Mouse (Mus musculus): Measurements from ENCODE around the gene P4htm. TPM values are rescaled to one million over a fixed set of nuclear protein-coding genes. Genes with fewer than 3 reads are reported as not detected.

Gene P4htm
- polyA plus RNA-seq, 1 experiment from 2014 or later = 12.2 TPM

DNA sequence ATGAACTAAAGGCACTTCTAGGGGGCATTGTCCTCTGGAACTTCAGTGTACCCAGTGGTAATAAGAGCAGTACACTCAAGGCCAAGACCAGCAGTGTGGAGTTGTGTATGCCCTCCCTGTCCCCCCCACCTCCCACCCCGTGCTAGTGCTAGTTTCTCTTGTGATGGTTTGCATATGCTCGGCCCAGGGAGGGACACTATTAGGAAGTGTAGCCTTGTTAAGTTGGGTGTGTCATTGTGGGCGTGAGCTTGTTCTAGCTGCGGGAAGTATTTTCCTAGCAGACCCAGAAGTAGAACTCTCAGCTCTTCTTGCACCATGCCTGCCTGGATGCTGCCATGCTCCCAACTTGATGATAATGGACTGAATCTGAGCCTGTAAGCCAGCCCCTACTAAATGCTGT, 4.5 kb upstream of the P4htm start:
- Histone ChIP-seq H3K36me3 (peaks cover 56% of the 10 kb centered on the region), H3K27me3 (ENCODE audit: insufficient read depth, poor library complexity, severe bottlenecking) (0 out of 2 replicates have a peak, but pooled peaks cover 4% of the 10 kb centered on the region), H3K4me1 (replicated peaks) (peaks cover 15% of the 10 kb centered on the region), H3K9me3 (no peaks in the 10 kb centered on the region), H3K27ac (no peak overlapping the region), H3K4me3 (no peak overlapping the region)
- WGBS = 87% methylated on average over 4 of the region's 4 CpGs
- DNase-seq (ENCODE audit: low spot score) = no peak

DNA sequence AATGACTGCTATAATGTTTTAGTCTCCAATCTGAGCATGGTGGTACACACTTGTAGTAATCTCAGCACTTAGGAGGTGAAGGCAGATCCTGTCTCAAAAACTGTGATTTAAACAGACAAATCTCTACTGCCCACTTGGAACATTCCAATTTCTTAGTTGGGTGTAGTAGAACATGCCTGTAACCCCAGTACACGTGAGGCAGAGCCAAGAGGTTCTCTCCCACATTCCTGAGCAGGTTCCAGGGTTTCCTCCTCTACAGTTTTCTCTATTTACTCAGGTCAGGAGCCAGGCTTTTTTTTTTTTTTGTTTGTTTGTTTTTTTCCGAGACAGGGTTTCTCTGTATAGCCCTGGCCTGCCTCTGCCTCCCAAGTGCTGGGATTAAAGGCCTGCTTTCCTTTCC, 2.5 kb upstream of the P4htm start:
- Histone ChIP-seq H3K36me3 (peaks cover 36% of the 10 kb centered on the region), H3K4me1 (replicated peaks) (peaks cover 27% of the 10 kb centered on the region), H3K4me3 (no peak overlapping the region), H3K9me3 (no peaks in the 10 kb centered on the region), H3K27me3 (ENCODE audit: insufficient read depth, poor library complexity, severe bottlenecking) (0 out of 2 replicates have a peak, but pooled peaks cover 4% of the 10 kb centered on the region), H3K27ac (no peak overlapping the region)
- WGBS = 59% methylated on average over 2 of the region's 2 CpGs
- DNase-seq (ENCODE audit: low spot score) = no peak

DNA sequence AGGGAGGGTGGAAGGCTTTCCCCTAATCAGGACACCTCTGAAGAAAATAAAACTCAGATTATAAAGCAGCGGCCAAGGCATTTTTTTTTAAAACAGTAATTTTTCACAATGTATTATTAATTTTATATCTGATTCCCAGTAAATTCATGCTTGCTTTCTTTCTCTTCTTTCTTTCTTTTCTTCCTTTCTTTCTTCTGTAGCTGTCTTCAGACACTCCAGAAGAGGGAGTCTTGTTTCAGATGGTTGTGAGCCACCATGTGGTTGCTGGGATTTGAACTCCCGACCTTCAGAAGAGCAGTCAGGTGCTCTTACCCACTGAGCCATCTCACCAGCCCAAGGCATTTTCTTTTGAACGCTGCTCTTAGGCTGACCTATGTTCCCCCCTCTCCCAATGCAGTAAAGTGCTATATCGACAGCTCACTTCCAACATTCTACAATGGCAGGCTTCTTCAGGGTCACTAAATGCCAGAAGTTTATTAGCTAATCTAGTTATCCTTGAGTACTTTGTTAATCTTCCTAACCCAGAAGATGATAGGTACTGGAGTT, 1.6 kb upstream of the P4htm start:
- no peak for DNase-seq (ENCODE audit: low spot score)

DNA sequence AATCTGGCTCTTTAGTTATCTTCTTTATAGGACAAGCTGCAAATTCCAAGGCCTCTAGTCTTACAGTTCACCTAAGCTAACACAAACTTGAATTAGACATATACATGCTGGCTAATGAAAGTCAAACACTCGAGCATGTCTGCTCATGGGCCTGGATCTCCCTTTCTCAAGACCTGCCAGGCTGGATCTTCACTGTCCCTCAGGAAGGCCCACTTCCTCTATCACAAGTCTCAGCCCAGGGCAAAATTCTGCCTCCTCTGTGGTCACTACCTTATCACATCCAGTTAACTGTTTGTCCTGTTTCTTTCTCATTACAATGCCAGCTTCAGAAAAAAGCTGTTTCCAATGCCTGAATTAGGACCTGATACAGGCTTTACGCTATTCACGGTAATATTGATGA, 3.1 kb downstream of the P4htm start:
- Histone ChIP-seq H3K27ac (no peak overlapping the region), H3K36me3 (peaks cover 8% of the 10 kb centered on the region; the same call in 1 of the 2 replicates), H3K9me3 (no peaks in the 10 kb centered on the region), H3K4me1 (replicated peaks) (peaks cover 29% of the 10 kb centered on the region), H3K27me3 (ENCODE audit: insufficient read depth, poor library complexity, severe bottlenecking) (0 out of 2 replicates have a peak, but pooled peaks cover 4% of the 10 kb centered on the region), H3K4me3 (no peak overlapping the region)
- 88% methylated on average over 3 of the region's 3 CpGs for WGBS
- no peak for DNase-seq (ENCODE audit: low spot score)

More for the DNA sequence above, 1.6 kb upstream of the P4htm start:
- H3K4me1 ChIP-seq (replicated peaks) = peaks cover 23% of the 10 kb centered on the region
- no peak overlapping the region for H3K4me3 ChIP-seq
- H3K27ac ChIP-seq = no peak overlapping the region
- no peaks in the 10 kb centered on the region for H3K9me3 ChIP-seq
- WGBS = 81% methylated on average over 4 of the region's 4 CpGs
- H3K36me3 ChIP-seq = peaks cover 27% of the 10 kb centered on the region
- 0 out of 2 replicates have a peak, but pooled peaks cover 4% of the 10 kb centered on the region for H3K27me3 ChIP-seq (ENCODE audit: insufficient read depth, poor library complexity, severe bottlenecking)

DNA sequence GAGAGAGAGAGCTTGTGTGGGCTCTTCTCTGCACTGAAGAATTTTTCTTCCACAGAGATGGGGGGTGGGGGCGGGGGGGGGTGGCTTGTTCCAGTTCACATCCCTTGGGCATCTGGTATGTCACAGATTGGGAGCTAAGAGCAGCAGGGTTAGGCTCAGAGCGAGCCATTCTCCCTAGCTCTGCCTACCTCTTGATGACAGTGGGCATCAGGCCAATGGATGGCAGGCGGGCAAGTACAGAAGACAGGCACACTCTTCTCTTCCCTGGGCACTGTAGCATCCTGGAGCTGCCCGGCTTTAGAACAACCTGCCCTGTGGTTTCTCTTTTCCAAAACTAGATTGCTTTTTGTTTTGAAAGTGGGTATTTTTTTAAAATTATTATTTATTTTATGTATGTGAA, 6.0 kb downstream of the P4htm start:
- peaks cover 8% of the 10 kb centered on the region; the same call in 1 of the 2 replicates for H3K36me3 ChIP-seq

DNA sequence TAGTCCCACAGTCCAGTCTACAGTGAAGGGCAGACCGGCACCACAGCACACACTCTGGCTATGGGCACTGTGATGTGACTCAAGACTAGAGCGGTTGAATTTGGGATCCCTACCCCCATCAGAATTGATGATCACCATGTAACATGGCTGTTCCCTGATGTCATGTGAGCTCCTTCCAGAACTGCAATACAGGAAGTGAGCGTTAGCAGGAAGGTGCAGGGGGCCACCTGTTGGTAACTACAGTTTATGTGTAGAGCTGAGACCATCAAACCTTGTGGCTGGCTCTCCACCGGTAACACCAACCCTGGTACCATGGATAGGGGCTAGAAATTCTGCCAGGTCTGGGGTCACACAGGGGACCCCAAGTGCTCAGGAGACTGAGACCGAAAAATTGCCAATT, 8.2 kb downstream of the P4htm start:
- Histone ChIP-seq H3K27me3 (ENCODE audit: insufficient read depth, poor library complexity, severe bottlenecking) (peaks cover 6% of the 10 kb centered on the region), H3K36me3 (peaks cover 8% of the 10 kb centered on the region; the same call in 1 of the 2 replicates), H3K27ac (peak overlapping the region; percentile 93), H3K9me3 (no peaks in the 10 kb centered on the region), H3K4me3 (no peak overlapping the region), H3K4me1 (replicated peaks) (peaks cover 40% of the 10 kb centered on the region)
- no peak for DNase-seq (ENCODE audit: low spot score)
- WGBS = 79% methylated on average over 5 of the region's 5 CpGs

More for the DNA sequence above, 6.0 kb downstream of the P4htm start:
- 89% methylated on average over 4 of the region's 4 CpGs for WGBS
- DNase-seq (ENCODE audit: low spot score) = no peak
- peaks cover 41% of the 10 kb centered on the region for H3K4me1 ChIP-seq (replicated peaks)
- no peaks in the 10 kb centered on the region for H3K9me3 ChIP-seq
- no peak overlapping the region for H3K27ac ChIP-seq
- H3K27me3 ChIP-seq (ENCODE audit: insufficient read depth, poor library complexity, severe bottlenecking) = peaks cover under 1% of the 10 kb centered on the region; the same call in 1 of the 2 replicates
- no peak overlapping the region for H3K4me3 ChIP-seq

DNA sequence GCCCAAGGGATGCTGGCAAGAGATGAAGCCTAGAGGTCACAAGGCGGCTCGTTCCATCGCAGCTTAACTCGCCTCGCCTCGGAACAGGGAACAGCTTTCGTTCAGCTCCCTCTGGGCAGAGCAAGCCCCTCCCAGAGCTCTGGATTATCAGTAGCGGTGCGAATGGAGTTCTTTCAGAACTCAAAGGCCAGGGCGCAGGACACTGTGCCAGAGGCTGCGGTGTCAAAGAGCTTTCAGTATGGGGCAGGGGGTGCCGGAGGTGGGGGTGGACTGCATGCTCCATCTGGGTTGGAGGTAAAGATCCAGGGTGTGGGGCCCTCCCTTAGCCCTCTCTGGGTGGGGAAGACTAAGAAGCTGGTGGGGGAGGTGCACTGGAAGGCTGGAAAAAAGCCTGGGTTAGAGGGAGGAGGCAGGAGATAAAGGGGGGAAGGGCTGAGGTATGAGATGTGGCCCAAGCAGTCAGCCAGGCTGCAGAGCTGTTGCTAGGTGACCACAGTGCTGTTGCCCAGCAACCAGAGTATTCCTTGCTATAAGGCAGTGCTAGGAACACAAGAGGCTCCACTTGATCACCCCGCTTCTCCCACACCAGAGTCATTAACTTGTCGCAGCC, 9.8 kb downstream of the P4htm start:
- H3K27ac ChIP-seq = peak overlapping the region; percentile 93
- peak; percentile 96 for DNase-seq (ENCODE audit: low spot score)
- under 1% methylated on average over 14 of the region's 14 CpGs for WGBS
- peak overlapping the region; percentile 47 for H3K4me3 ChIP-seq
- H3K4me1 ChIP-seq (replicated peaks) = peaks cover 40% of the 10 kb centered on the region
- H3K36me3 ChIP-seq = peaks cover 6% of the 10 kb centered on the region; the same call in 1 of the 2 replicates
- peaks cover 17% of the 10 kb centered on the region for H3K27me3 ChIP-seq (ENCODE audit: insufficient read depth, poor library complexity, severe bottlenecking)
- H3K9me3 ChIP-seq = no peaks in the 10 kb centered on the region

DNA sequence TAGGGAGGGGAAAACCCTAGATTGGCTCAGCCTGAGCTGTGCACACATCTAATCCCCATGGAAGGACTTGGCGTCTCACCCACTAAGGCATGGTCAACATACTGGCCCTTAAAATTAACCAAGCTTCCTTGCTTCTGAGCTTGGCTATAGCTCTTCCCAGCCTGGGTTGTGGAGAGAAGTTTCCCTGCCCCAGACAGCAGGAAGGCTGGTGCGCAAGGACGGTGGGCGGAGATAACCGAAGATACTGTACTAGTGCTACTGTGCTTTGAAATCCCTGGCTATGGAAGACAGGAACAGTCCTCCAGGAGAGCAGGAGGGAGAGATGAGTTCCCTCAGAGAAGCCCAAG, 18.1 kb downstream of the P4htm start:
- peaks cover 54% of the 10 kb centered on the region for H3K4me1 ChIP-seq (replicated peaks)
- 72% methylated on average over 5 of the region's 5 CpGs for WGBS

DNA sequence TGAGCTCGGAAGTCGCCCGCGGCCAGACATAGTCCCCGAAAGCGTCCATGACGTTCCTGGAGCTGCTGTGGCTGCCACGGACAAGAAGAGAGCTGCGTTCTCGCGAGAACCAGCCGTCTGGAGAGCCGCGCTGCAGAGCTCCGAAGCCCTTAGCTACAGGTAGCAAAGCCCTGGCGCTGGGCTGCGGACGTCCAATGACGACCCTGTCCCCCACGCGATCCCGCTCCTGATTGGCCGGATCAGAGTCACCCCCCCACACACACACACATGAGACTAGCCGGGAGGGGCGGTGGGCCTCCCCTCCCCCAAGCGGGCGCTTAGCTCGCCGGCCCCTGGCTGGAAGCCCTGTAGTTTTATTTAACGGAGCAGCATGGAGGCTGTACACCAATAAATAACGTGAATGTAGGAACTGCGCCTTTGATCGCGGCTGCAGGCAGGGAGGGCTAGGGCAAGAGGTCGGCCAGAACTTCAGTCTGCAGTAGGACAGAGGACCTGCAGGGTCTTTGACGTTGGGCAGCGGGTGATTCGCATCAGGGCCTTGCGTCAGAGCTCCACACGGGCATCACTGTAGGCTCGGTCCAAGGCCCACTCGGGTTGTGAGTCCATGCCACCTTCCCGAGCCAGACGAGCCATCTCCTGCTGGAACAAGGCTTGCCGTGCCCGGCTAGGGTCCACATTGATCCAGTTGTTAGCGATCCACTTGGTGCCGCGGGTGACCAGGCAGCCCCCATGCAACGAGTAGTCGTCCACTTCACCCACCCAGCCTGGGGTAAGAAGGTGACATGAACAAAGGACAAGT, 18.7 kb downstream of the P4htm start, which contains the start of gene Wdr6:
Gene Wdr6 (minus strand): TSS at position 195 of the 799 bp plus-strand sequence.
- Histone ChIP-seq H3K27ac (peak within 1 kb of the TSS; percentile 95), H3K9me3 (no peaks in the 10 kb centered on the region), H3K4me1 (replicated peaks) (peaks cover 60% of the 10 kb centered on the region), H3K27me3 (ENCODE audit: insufficient read depth, poor library complexity, severe bottlenecking) (peaks cover 50% of the 10 kb centered on the region), H3K4me3 (peak within 1 kb of the TSS; percentile 89), H3K36me3 (peaks cover 50% of the 10 kb centered on the region)
- WGBS = 5% methylated on average over 51 of the region's 51 CpGs
- peak; percentile 97 for DNase-seq (ENCODE audit: low spot score)

More for the DNA sequence above, 18.1 kb downstream of the P4htm start:
- DNase-seq (ENCODE audit: low spot score) = no peak
- Histone ChIP-seq H3K27me3 (ENCODE audit: insufficient read depth, poor library complexity, severe bottlenecking) (peaks cover 50% of the 10 kb centered on the region), H3K36me3 (peaks cover 44% of the 10 kb centered on the region), H3K9me3 (no peaks in the 10 kb centered on the region), H3K4me3 (peak overlapping the region; percentile 89), H3K27ac (peak overlapping the region; percentile 95)

DNA sequence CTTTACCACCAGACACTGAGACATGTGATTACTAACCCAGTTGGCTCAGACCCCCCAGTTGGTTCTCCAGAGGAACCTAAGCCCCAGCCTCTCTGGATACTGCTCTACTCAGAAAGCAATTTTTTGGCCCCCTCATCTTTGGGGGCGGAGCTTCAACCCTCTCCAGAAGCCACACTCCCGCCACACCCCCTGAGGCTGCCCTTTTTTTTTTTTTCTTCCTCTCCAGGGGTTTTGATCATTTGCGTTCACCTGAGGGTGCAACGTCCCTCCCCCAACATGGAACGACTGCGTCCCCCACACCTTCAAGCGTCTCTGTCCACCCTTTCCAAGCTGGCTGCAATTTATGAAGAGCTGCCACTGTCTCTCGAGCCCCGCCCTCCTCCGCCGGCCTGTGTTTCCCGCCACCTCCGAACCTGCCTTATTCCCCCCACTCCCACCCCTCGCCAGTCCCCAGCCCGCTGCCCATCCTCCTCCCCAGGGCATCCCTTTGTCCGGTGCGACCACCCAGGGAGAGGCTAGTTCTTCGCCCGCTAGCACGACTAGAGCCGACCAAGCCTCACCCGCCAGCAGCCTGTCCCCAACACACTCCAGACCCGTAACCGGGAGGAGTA, 19.4 kb downstream of the P4htm start:
- Histone ChIP-seq H3K27me3 (ENCODE audit: insufficient read depth, poor library complexity, severe bottlenecking) (peaks cover 44% of the 10 kb centered on the region), H3K27ac (peak overlapping the region; percentile 95), H3K4me1 (replicated peaks) (peaks cover 67% of the 10 kb centered on the region), H3K36me3 (peaks cover 57% of the 10 kb centered on the region), H3K9me3 (no peaks in the 10 kb centered on the region), H3K4me3 (peak overlapping the region; percentile 89)
- no peak for DNase-seq (ENCODE audit: low spot score)
- 2% methylated on average over 24 of the region's 24 CpGs for WGBS

DNA sequence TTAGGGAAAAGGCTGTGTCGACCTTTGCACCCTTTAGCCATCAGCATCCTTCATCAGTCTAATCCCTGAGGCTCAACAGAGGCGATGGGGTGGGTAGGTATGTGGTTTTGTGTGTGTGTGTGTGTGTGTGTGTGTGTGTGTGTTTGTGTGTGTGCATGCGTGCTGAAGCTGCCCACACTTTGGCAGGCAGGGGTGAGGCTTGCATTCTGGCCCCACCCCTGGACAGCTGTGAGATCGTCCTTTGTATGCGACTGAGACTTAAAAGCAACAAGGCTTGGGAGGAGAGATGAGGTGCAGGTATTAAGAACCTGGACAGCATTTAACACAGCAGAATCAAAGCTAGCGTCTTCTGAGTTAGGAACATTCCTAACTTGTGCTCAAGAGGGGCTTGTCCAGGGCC, 20.4 kb downstream of the P4htm start:
- WGBS = 67% methylated on average over 6 of the region's 6 CpGs
- peak overlapping the region; percentile 95; the same call in 1 of the 2 replicates for H3K27ac ChIP-seq
- peaks cover 58% of the 10 kb centered on the region for H3K36me3 ChIP-seq

More for the DNA sequence above, 20.4 kb downstream of the P4htm start:
- H3K27me3 ChIP-seq (ENCODE audit: insufficient read depth, poor library complexity, severe bottlenecking) = peaks cover 34% of the 10 kb centered on the region
- DNase-seq (ENCODE audit: low spot score) = no peak
- H3K4me3 ChIP-seq = peak overlapping the region; percentile 89
- H3K4me1 ChIP-seq (replicated peaks) = peaks cover 69% of the 10 kb centered on the region
- H3K9me3 ChIP-seq = no peaks in the 10 kb centered on the region
